In genomic region chr11:95002705-95003104, GRCm38 (mm10) we compare ENCODE assay signal across 19 mouse cellular contexts. TPM values are rescaled to one million over a fixed set of nuclear protein-coding genes. Genes with fewer than 3 reads are reported as not detected.
"Had no signal": no experiment of that assay in that cellular context is flagged by ENCODE, and none has a peak within 500 bp of the region (broad histone marks: within the 10 kb centered on the region; RNA-seq: fewer than 3 reads in every experiment).

No protein-coding gene starts in this region.

- H3K4me3 ChIP-seq: intestine, embryonic 15.5 days; limb, embryonic 15.5 days; lung, embryonic 15.5 days; midbrain, embryonic 13.5 days had no signal

- H3K27ac ChIP-seq: intestine, embryonic 15.5 days; limb, embryonic 15.5 days; lung, embryonic 15.5 days; macrophage; midbrain, embryonic 13.5 days had no signal

- H3K9ac ChIP-seq: intestine, embryonic 15.5 days; limb, embryonic 15.5 days; lung, embryonic 15.5 days; midbrain, embryonic 13.5 days had no signal

- H3K27me3 ChIP-seq: intestine, embryonic 15.5 days; limb, embryonic 15.5 days; lung, embryonic 15.5 days; midbrain, embryonic 13.5 days had no signal

- DNase-seq: kidney, adult 18-20 months; kidney, postnatal 10 days; lung, postnatal 14 days; right cerebral cortex, adult 18-20 months; right cerebral cortex, postnatal 25 days had no signal

- ATAC-seq: intestine, embryonic 15.5 days; midbrain, embryonic 13.5 days had no signal

- H3K4me2 ChIP-seq: intestine, embryonic 15.5 days; limb, embryonic 15.5 days; lung, embryonic 15.5 days; midbrain, embryonic 13.5 days had no signal

- H3K9me3 ChIP-seq: intestine, embryonic 15.5 days; limb, embryonic 15.5 days; lung, embryonic 15.5 days; midbrain, embryonic 13.5 days had no signal

RNA-seq across cellular contexts. Expression of gene Sgca, which starts 26.6 kb away (rescaled TPM):
- total RNA-seq: midbrain, postnatal 0 days had no signal
- polyA plus RNA-seq: intestine, embryonic 15.5 days; macrophage; neural tube, embryonic 14.5 days had no signal

RNA-seq across cellular contexts. Expression of gene Hils1, which starts 35.3 kb away (rescaled TPM):
- total RNA-seq: layer of hippocampus, postnatal 36 days; left cerebral cortex, adult 8-10 months; left cerebral cortex, postnatal 25 days; midbrain, postnatal 0 days had no signal
- polyA plus RNA-seq: intestine, embryonic 15.5 days; kidney, embryonic 14.5 days; limb, embryonic 11.5 days; limb, embryonic 15.5 days; liver, embryonic 16.5 days; lung, embryonic 15.5 days; macrophage; midbrain, embryonic 13.5 days; midbrain, postnatal 0 days; neural tube, embryonic 14.5 days; stomach, embryonic 16.5 days had no signal
